Comparison of ENCODE assay signal across 19 mouse cellular contexts in the genomic region with DNA sequence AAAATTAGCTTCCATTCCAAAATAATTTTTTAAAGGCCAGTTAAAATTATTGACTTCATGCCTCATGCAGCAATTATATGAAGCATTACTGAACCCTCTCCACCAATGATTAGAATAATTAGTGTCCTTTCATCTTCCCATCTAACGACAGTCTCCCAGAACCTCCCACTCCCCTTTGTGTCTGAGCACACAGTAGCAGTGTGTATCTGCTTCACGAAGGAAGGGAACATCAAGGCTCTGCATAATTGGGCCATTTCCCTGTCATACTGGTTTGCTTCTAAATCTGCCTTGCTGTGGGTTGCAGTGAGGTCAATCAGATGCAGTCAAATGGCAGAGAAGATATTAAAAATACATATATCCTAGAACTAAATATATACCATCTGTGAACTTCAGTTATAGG.
"Had no signal": no experiment of that assay in that cellular context is flagged by ENCODE, and none has a peak within 500 bp of the region (broad histone marks: within the 10 kb centered on the region; RNA-seq: fewer than 3 reads in every experiment).

No protein-coding gene starts in this region.

- H3K9ac ChIP-seq: kidney, embryonic 15.5 days; liver, embryonic 13.5 days; midbrain, embryonic 15.5 days; neural tube, embryonic 13.5 days; stomach, embryonic 15.5 days had no signal

- H3K4me2 ChIP-seq: kidney, embryonic 15.5 days; liver, embryonic 13.5 days; midbrain, embryonic 11.5 days; midbrain, embryonic 15.5 days; neural tube, embryonic 13.5 days; stomach, embryonic 15.5 days had no signal

- ATAC-seq: midbrain, embryonic 15.5 days had no signal

- H3K9me3 ChIP-seq: kidney, embryonic 15.5 days; liver, embryonic 13.5 days; midbrain, embryonic 15.5 days; neural tube, embryonic 13.5 days; stomach, embryonic 15.5 days had no signal

- H3K27ac ChIP-seq: kidney, embryonic 15.5 days; left cerebral cortex, adult 2 months; liver, embryonic 13.5 days; midbrain, embryonic 15.5 days; neural tube, embryonic 13.5 days; stomach, embryonic 15.5 days had no signal

- H3K36me3 ChIP-seq: kidney, embryonic 15.5 days; liver, embryonic 13.5 days; midbrain, embryonic 15.5 days; neural tube, embryonic 13.5 days; stomach, embryonic 15.5 days had no signal

- H3K4me1 ChIP-seq: kidney, embryonic 15.5 days; liver, embryonic 13.5 days; midbrain, embryonic 15.5 days; neural tube, embryonic 13.5 days; stomach, embryonic 15.5 days had no signal

- H3K27me3 ChIP-seq: kidney, embryonic 15.5 days; liver, embryonic 13.5 days; midbrain, embryonic 15.5 days; neural tube, embryonic 13.5 days; stomach, embryonic 15.5 days had no signal

- H3K4me3 ChIP-seq: kidney, embryonic 15.5 days; left cerebral cortex, adult 2 months; liver, embryonic 13.5 days; midbrain, embryonic 15.5 days; myocyte; neural tube, embryonic 13.5 days; stomach, embryonic 15.5 days had no signal

- DNase-seq: kidney, adult 8-10 months; kidney, postnatal 10 days; kidney, postnatal 36 days; layer of hippocampus, postnatal 36 days; liver, embryonic 13.5 days; lung, adult 2 months; lung, postnatal 14 days; lung, postnatal 4 days; right cerebral cortex, postnatal 25 days; spleen, adult 18-20 months; thymus, adult 18-20 months; thymus, postnatal 14 days had no signal
